Mouse (Mus musculus): ENCODE measurements around the gene Fcrl1. TPM values are rescaled to one million over a fixed set of nuclear protein-coding genes. Genes with fewer than 3 reads are reported as not detected.
"Not testable (repeated sequence)": the region's sequence is repeated elsewhere in the genome, so short reads cannot be mapped to it uniquely, and the experiment has no call there.

Gene Fcrl1
- polyA plus RNA-seq, 1 experiment from 2014 or later: 0.20 TPM

DNA sequence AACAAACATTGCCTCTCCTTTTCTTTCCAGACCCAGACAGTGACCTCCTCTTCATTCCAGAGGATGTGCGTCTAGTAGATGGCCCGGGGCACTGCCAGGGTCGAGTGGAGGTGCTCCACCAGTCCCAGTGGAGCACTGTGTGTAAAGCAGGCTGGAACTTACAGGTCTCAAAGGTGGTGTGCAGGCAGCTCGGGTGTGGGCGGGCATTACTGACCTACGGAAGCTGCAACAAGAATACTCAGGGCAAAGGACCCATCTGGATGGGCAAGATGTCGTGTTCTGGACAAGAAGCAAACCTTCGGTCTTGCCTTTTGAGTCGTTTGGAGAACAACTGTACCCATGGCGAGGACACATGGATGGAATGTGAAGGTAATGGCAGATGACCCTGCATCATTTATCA is 8.7 kb upstream of the Fcrl1 start:
- 77% methylated on average over 10 of the region's 10 CpGs for WGBS
- H3K36me3 ChIP-seq (ENCODE audit: control insufficient read depth, insufficient read depth, low read length): no peaks in the 10 kb centered on the region
- no peak overlapping the region for H3K9ac ChIP-seq (ENCODE audit: low read length)
- H3K9me3 ChIP-seq (ENCODE audit: control insufficient read depth, low read length): no peaks in the 10 kb centered on the region
- no peak overlapping the region for H3K4me3 ChIP-seq (ENCODE audit: control insufficient read depth in 1 of 2, insufficient read depth in 1 of 2, low read depth in 1 of 2, low read length in 2 of 2)
- no peak for ATAC-seq (ENCODE audit: insufficient number of reproducible peaks, insufficient read depth, low FRiP score, low read depth)
- H3K27ac ChIP-seq (replicated peaks in 1 of 2; ENCODE audit: control insufficient read depth in 1 of 2, insufficient read depth in 1 of 2, low read depth in 2 of 2, low read length in 2 of 2): no peak overlapping the region
- no peaks in the 10 kb centered on the region for H3K4me1 ChIP-seq (ENCODE audit: control insufficient read depth in 2 of 2, insufficient read depth in 2 of 2, low read length in 2 of 2)
- H3K27me3 ChIP-seq (ENCODE audit: control insufficient read depth, insufficient read depth, low read length): no peaks in the 10 kb centered on the region
- no peak overlapping the region for H3K4me2 ChIP-seq (ENCODE audit: low read length)

- Histone ChIP-seq H3K4me2 (ENCODE audit: low read length) (no peak overlapping the region), H3K36me3 (ENCODE audit: control insufficient read depth, insufficient read depth, low read length) (no peaks in the 10 kb centered on the region), H3K27me3 (ENCODE audit: control insufficient read depth, insufficient read depth, low read length) (no peaks in the 10 kb centered on the region), H3K9ac (ENCODE audit: low read length) (no peak overlapping the region), H3K4me3 (ENCODE audit: control insufficient read depth in 1 of 2, insufficient read depth in 1 of 2, low read depth in 1 of 2, low read length in 2 of 2) (no peak overlapping the region), H3K4me1 (ENCODE audit: control insufficient read depth in 2 of 2, insufficient read depth in 2 of 2, low read length in 2 of 2) (no peaks in the 10 kb centered on the region), H3K27ac (replicated peaks in 1 of 2; ENCODE audit: control insufficient read depth in 1 of 2, insufficient read depth in 1 of 2, low read depth in 2 of 2, low read length in 2 of 2) (no peak overlapping the region), H3K9me3 (ENCODE audit: control insufficient read depth, low read length) (no peaks in the 10 kb centered on the region)
- 65% methylated on average over 5 of the region's 5 CpGs for WGBS
- ATAC-seq (ENCODE audit: insufficient number of reproducible peaks, insufficient read depth, low FRiP score, low read depth): no peak
Observed at GRCm38 (mm10) chr3:87369181-87369580, 7.0 kb upstream of the Fcrl1 start.

GRCm38 (mm10) chr3:87377228-87377627 is 1.0 kb downstream of the Fcrl1 start:
- H3K4me1 ChIP-seq (ENCODE audit: control insufficient read depth in 2 of 2, insufficient read depth in 2 of 2, low read length in 2 of 2): peaks cover 0 to 4% of the 10 kb centered on the region in 2 experiments; a peak in 2 of 4 replicates
- H3K9ac ChIP-seq (ENCODE audit: low read length): no peak overlapping the region
- H3K27ac ChIP-seq (replicated peaks in 1 of 2; ENCODE audit: control insufficient read depth in 1 of 2, insufficient read depth in 1 of 2, low read depth in 2 of 2, low read length in 2 of 2): no peak overlapping the region
- no peak for ATAC-seq (ENCODE audit: insufficient number of reproducible peaks, insufficient read depth, low FRiP score, low read depth)
- no peak overlapping the region for H3K4me3 ChIP-seq (ENCODE audit: control insufficient read depth in 1 of 2, insufficient read depth in 1 of 2, low read depth in 1 of 2, low read length in 2 of 2)
- no peaks in the 10 kb centered on the region for H3K9me3 ChIP-seq (ENCODE audit: control insufficient read depth, low read length)
- H3K27me3 ChIP-seq (ENCODE audit: control insufficient read depth, insufficient read depth, low read length): no peaks in the 10 kb centered on the region
- H3K36me3 ChIP-seq (ENCODE audit: control insufficient read depth, insufficient read depth, low read length): no peaks in the 10 kb centered on the region
- WGBS: 55% methylated on average over 3 of the region's 3 CpGs
- no peak overlapping the region for H3K4me2 ChIP-seq (ENCODE audit: low read length)

GRCm38 (mm10) chr3:87377719-87378118 is 1.5 kb downstream of the Fcrl1 start:
- peaks cover 0 to 4% of the 10 kb centered on the region in 2 experiments; a peak in 2 of 4 replicates for H3K4me1 ChIP-seq (ENCODE audit: control insufficient read depth in 2 of 2, insufficient read depth in 2 of 2, low read length in 2 of 2)
- H3K4me2 ChIP-seq (ENCODE audit: low read length): no peak overlapping the region
- no peaks in the 10 kb centered on the region for H3K9me3 ChIP-seq (ENCODE audit: control insufficient read depth, low read length)
- H3K27me3 ChIP-seq (ENCODE audit: control insufficient read depth, insufficient read depth, low read length): no peaks in the 10 kb centered on the region
- ATAC-seq (ENCODE audit: insufficient number of reproducible peaks, insufficient read depth, low FRiP score, low read depth): no peak
- WGBS: 36% methylated on average over 6 of the region's 6 CpGs
- no peak overlapping the region for H3K27ac ChIP-seq (replicated peaks in 1 of 2; ENCODE audit: control insufficient read depth in 1 of 2, insufficient read depth in 1 of 2, low read depth in 2 of 2, low read length in 2 of 2)
- no peaks in the 10 kb centered on the region for H3K36me3 ChIP-seq (ENCODE audit: control insufficient read depth, insufficient read depth, low read length)
- no peak overlapping the region for H3K4me3 ChIP-seq (ENCODE audit: control insufficient read depth in 1 of 2, insufficient read depth in 1 of 2, low read depth in 1 of 2, low read length in 2 of 2)
- H3K9ac ChIP-seq (ENCODE audit: low read length): no peak overlapping the region

GRCm38 (mm10) chr3:87379641-87380315 is 3.6 kb downstream of the Fcrl1 start:
- WGBS: 92% methylated on average over 2 of the region's 2 CpGs
- H3K4me1 ChIP-seq (ENCODE audit: control insufficient read depth in 2 of 2, insufficient read depth in 2 of 2, low read length in 2 of 2); ATAC-seq (ENCODE audit: insufficient number of reproducible peaks, insufficient read depth, low FRiP score, low read depth); H3K27ac ChIP-seq (replicated peaks in 1 of 2; ENCODE audit: control insufficient read depth in 1 of 2, insufficient read depth in 1 of 2, low read depth in 2 of 2, low read length in 2 of 2); H3K9ac ChIP-seq (ENCODE audit: low read length); H3K4me3 ChIP-seq (ENCODE audit: control insufficient read depth in 1 of 2, insufficient read depth in 1 of 2, low read depth in 1 of 2, low read length in 2 of 2); H3K27me3 ChIP-seq (ENCODE audit: control insufficient read depth, insufficient read depth, low read length); H3K4me2 ChIP-seq (ENCODE audit: low read length); H3K36me3 ChIP-seq (ENCODE audit: control insufficient read depth, insufficient read depth, low read length); H3K9me3 ChIP-seq (ENCODE audit: control insufficient read depth, low read length): not testable (repeated sequence)

- 58% methylated on average over 7 of the region's 7 CpGs for WGBS
- H3K9me3 ChIP-seq (ENCODE audit: control insufficient read depth, low read length): no peaks in the 10 kb centered on the region
Observed at GRCm38 (mm10) chr3:87381806-87382712, 5.9 kb downstream of the Fcrl1 start.

GRCm38 (mm10) chr3:87383308-87383707 is 7.1 kb downstream of the Fcrl1 start:
- no peaks in the 10 kb centered on the region for H3K9me3 ChIP-seq (ENCODE audit: control insufficient read depth, low read length)
- no peak overlapping the region for H3K4me2 ChIP-seq (ENCODE audit: low read length)
- H3K4me1 ChIP-seq (ENCODE audit: control insufficient read depth in 2 of 2, insufficient read depth in 2 of 2, low read length in 2 of 2): no peaks in the 10 kb centered on the region
- no peak overlapping the region for H3K9ac ChIP-seq (ENCODE audit: low read length)
- H3K27me3 ChIP-seq (ENCODE audit: control insufficient read depth, insufficient read depth, low read length): no peaks in the 10 kb centered on the region
- 89% methylated on average over 3 of the region's 3 CpGs for WGBS
- no peak for ATAC-seq (ENCODE audit: insufficient number of reproducible peaks, insufficient read depth, low FRiP score, low read depth)
- H3K36me3 ChIP-seq (ENCODE audit: control insufficient read depth, insufficient read depth, low read length): no peaks in the 10 kb centered on the region
- no peak overlapping the region for H3K4me3 ChIP-seq (ENCODE audit: control insufficient read depth in 1 of 2, insufficient read depth in 1 of 2, low read depth in 1 of 2, low read length in 2 of 2)
- no peak overlapping the region for H3K27ac ChIP-seq (replicated peaks in 1 of 2; ENCODE audit: control insufficient read depth in 1 of 2, insufficient read depth in 1 of 2, low read depth in 2 of 2, low read length in 2 of 2)

More at GRCm38 (mm10) chr3:87381806-87382712, 5.9 kb downstream of the Fcrl1 start:
- no peak for ATAC-seq (ENCODE audit: insufficient number of reproducible peaks, insufficient read depth, low FRiP score, low read depth)
- no peak overlapping the region for H3K27ac ChIP-seq (replicated peaks in 1 of 2; ENCODE audit: control insufficient read depth in 1 of 2, insufficient read depth in 1 of 2, low read depth in 2 of 2, low read length in 2 of 2)
- H3K4me1 ChIP-seq (ENCODE audit: control insufficient read depth in 2 of 2, insufficient read depth in 2 of 2, low read length in 2 of 2): peaks cover 0 to 4% of the 10 kb centered on the region in 2 experiments; a peak in 2 of 4 replicates
- H3K4me3 ChIP-seq (ENCODE audit: control insufficient read depth in 1 of 2, insufficient read depth in 1 of 2, low read depth in 1 of 2, low read length in 2 of 2): no peak overlapping the region
- H3K9ac ChIP-seq (ENCODE audit: low read length): no peak overlapping the region
- no peak overlapping the region for H3K4me2 ChIP-seq (ENCODE audit: low read length)
- no peaks in the 10 kb centered on the region for H3K36me3 ChIP-seq (ENCODE audit: control insufficient read depth, insufficient read depth, low read length)
- no peaks in the 10 kb centered on the region for H3K27me3 ChIP-seq (ENCODE audit: control insufficient read depth, insufficient read depth, low read length)

Measured in heart, embryonic 14.5 days (tissue).